Comparison of ENCODE assay signal across 9 mouse cellular contexts in genomic region chr7:125748186-125748585, GRCm38 (mm10). TPM values are rescaled to one million over a fixed set of nuclear protein-coding genes. Genes with fewer than 3 reads are reported as not detected.
DNase-seq lines count a peak whose midpoint lies in the region; TF ChIP-seq lines count a peak whose summit lies in the region.
"Had no signal": no experiment of that assay in that cellular context is flagged by ENCODE, and none has a peak within 500 bp of the region (broad histone marks: within the 10 kb centered on the region; RNA-seq: fewer than 3 reads in every experiment).

No protein-coding gene starts in this region.

- DNase-seq in left cerebral cortex, adult 2 months (ENCODE audit: extremely low spot score in 1 of 2, low spot score in 2 of 2), result no peak
- DNase-seq in left cerebral cortex, adult 18-20 months (ENCODE audit: low spot score in 2 of 2), result no peak
- DNase-seq in MN1 (ENCODE audit: low spot score), result peak; percentile 52
- DNase-seq in cerebellum, postnatal 25 days, result peak; percentile 24 to 32
- peak; percentile 18 for DNase-seq in naive thymus-derived CD4-positive, alpha-beta T cell, adult 2 months (ENCODE audit: low read depth)
- DNase-seq in right cerebral cortex, adult 2 months (ENCODE audit: low spot score in 2 of 2), result no peak
- no peak for DNase-seq in urinary bladder, postnatal 14 days (ENCODE audit: low spot score)
- DNase-seq: thymus, postnatal 25 days had no signal

- intact Hi-C loops in left cerebral cortex, adult 2 months (cut with DNase I), result loop anchor here (5.0 kb wide), 1 partner anchor 339 kb away; no protein-coding TSS in a partner anchor

- H3K4me3 ChIP-seq in left cerebral cortex, adult 2 months, result no peak overlapping the region
- H3K4me3 ChIP-seq: embryonic facial prominence, embryonic 13.5 days had no signal

- H3K27ac ChIP-seq in left cerebral cortex, adult 2 months, result no peak overlapping the region
- H3K27ac ChIP-seq: embryonic facial prominence, embryonic 13.5 days had no signal

- TF ChIP-seq CTCF in left cerebral cortex, adult 2 months (IDR thresholded peaks at IDR 0.05), result peak; percentile 82

RNA-seq across cellular contexts. Expression of gene D430042O09Rik, which starts 40.5 kb away (rescaled TPM):
- 10 to 100 TPM; 25.9 to 28.3 TPM for total RNA-seq in left cerebral cortex, adult 2 months (2021)
- 10 to 100 TPM; 29.2 to 35.2 TPM for total RNA-seq in left cerebral cortex, adult 18-20 months (2021)

RNA-seq across cellular contexts. Expression of gene Gtf3c1, which starts 40.6 kb away (rescaled TPM):
- 100 to 1,000 TPM; 103 to 107 TPM for total RNA-seq in left cerebral cortex, adult 2 months (2021)
- total RNA-seq in left cerebral cortex, adult 18-20 months (2021), result 100 to 1,000 TPM in 1 of 2 experiments, 10 to 100 TPM in 1; 97.5 to 101 TPM

Comparison
In these comparisons a context has a peak if more than half of its experiments do, and no peak if none do; other contexts are left out.
1. DNase-seq: peak in MN1 (single experiment), cerebellum, postnatal 25 days (2 of 2) and naive thymus-derived CD4-positive, alpha-beta T cell, adult 2 months (single experiment); none in left cerebral cortex, adult 2 months (0 of 2), left cerebral cortex, adult 18-20 months (0 of 2), right cerebral cortex, adult 2 months (0 of 2) and urinary bladder, postnatal 14 days (single experiment).